Mouse (Mus musculus) layer of hippocampus, postnatal 25 days (tissue): ENCODE results near the gene Fkbp10. TPM values are rescaled to one million over a fixed set of nuclear protein-coding genes. Genes with fewer than 3 reads are reported as not detected.
A peak's percentile ranks its signal among the peaks of the same experiment; 100 is the strongest.

Source experiments
- DNase-seq, 2 experiments: peaks; one replicate each; pipeline ENCODE4 v3.0.0; 2022; ENCODE audit warnings: mixed read lengths in 2 of 2, low spot score in 1 of 2; ENCODE audit errors: extremely low spot score in 1 of 2
- total RNA-seq, 2 experiments: library from RNA; stranded (reverse); gene quantifications; 2 replicates each; pipeline ENCODE4 v1.2.3; 2021

Fkbp10 gene
- total RNA-seq, 2 experiments from 2014 or later = 6.8 to 7.4 TPM

GRCm38 (mm10) chr11:100408076-100408834 lies 7.2 kb upstream of the Fkbp10 start:
- peak; percentile 45 to 72 for DNase-seq

- DNase-seq = no peak
Observed at GRCm38 (mm10) chr11:100408835-100409462, 6.5 kb upstream of the Fkbp10 start.

- no peak for DNase-seq
Observed at GRCm38 (mm10) chr11:100409686-100410085, 5.8 kb upstream of the Fkbp10 start.

GRCm38 (mm10) chr11:100411736-100412135 lies 3.8 kb upstream of the Fkbp10 start:
- no peak for DNase-seq

DNA sequence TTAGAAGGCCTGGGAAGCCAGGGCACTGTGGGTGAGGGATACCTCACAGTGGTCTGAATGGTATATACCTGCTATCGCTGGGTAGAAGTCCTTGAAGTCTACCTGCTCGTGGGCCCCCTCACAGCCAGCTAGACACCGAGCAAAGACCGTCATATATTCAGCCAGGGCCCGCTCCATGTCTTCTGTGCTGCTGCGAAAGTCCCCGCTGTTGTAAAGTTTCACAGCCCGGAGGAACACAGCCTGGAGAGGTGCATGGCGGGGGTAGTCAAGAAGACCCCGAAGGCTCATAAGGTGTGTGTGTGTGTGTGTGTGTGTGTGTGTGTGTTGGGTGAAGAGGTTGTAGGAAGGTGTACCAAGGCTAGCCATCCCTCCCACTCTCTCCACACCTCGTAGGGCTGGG lies 2.0 kb upstream of the Fkbp10 start:
- no peak for DNase-seq

- peak; percentile 55 to 61 for DNase-seq
Observed at GRCm38 (mm10) chr11:100414021-100414913, 1.2 kb upstream of the Fkbp10 start, which contains the start of gene P3h4. Gene P3h4, minus strand, starts transcription at chr11:100414836.

GRCm38 (mm10) chr11:100421537-100421936 lies 6.0 kb downstream of the Fkbp10 start:
- no peak for DNase-seq

DNA sequence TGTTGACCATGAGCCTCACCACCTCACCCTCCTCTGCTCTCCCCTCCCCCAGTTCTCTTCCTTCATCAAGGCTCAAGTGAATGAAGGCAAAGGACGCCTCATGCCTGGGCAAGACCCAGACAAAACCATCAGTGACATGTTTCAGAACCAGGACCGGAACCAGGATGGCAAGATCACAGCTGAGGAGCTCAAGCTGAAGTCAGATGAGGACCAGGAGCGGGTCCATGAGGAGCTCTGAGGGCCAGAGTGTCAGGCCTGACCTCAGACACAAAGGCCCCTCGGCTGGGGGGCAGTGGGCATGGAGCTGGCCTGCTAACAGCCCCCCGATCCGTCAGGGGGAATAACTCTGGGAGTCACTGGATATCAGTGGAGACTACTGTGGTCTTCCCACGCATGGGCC lies 8.3 kb downstream of the Fkbp10 start:
- no peak for DNase-seq

GRCm38 (mm10) chr11:100425851-100426250 lies 10.4 kb downstream of the Fkbp10 start:
- DNase-seq = peak; percentile 50 to 79

- DNase-seq = no peak
Observed at GRCm38 (mm10) chr11:100426820-100427219, 11.3 kb downstream of the Fkbp10 start.

DNA sequence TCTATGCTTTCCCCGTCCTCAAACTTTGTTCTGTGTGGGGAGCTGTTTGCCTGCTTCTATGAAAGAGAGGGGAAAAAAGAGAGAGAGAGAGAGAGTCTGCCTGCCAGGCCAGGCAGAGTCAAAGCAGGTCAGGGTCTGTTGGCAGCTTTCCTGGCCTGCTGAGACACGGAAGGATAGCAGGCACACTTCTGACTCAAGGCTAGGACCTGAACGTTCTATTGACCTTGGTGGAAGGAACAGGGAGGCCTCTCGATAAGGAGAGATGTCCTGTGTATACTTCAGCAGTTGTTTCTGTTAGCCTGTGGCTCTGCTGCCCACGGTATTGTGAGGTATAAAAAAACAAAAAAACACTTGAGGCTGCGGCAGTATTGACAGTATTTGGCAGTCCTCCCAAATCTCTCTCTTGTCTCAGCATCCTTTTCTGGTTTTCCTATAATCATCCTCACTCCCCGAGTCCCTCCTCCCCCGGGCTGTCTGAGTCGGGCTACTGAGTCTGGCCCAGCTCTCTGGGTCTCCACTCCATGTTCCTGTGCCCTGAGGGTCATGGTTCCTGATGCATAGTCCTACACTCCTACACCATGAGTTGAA lies 13.2 kb downstream of the Fkbp10 start:
- DNase-seq = no peak

GRCm38 (mm10) chr11:100430052-100430451 lies 14.6 kb downstream of the Fkbp10 start:
- no peak for DNase-seq

DNA sequence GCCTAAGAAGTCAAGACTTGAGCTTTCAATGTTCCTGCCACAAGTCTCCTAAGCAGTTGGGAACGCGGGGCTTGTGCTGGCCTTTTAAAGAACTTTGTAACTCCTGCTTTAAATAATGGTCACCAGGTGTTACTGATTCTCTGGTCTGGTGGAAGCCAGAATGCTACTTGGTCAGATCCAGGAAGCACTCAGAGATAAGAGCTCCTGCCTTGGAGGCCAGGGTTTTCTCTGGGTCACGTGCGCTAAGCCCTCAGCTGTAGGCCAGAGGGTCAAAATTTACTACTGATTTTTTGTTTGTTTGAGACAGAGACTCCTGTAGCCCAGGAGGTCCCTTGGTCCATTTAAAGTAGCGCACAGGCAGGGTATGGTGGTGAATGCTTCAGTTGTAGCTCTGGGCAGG lies 16.5 kb downstream of the Fkbp10 start:
- no peak for DNase-seq

DNA sequence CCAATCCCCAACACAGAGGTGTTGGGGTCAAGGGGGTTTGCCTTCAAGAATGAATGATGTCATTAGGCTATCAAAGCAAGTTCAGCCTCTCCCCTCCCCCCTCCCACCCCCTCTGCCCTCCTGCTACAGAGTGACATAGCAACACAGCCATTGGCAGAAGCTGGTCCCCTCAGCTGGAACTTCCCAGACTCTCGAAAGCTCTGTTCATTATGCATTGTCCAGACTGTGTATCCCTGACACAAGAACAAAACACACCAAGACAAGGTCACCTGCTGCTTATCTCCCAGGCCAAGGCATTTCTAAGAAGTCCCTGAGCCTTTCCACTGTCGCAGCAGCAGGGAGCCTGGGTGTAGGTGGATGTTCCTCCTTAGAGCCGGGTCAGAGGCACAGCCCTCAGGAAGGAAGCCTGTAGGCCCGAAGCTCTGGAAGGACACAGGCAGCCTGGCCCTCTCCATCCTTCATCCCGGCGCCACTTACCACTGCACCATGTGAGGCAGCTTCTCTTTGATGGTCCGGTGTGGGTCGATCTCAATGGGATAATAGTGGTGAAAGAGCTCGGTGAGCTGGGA lies 20.3 kb downstream of the Fkbp10 start:
- DNase-seq = no peak

- no peak for DNase-seq
Observed at GRCm38 (mm10) chr11:100437901-100438300, 22.4 kb downstream of the Fkbp10 start.

DNA sequence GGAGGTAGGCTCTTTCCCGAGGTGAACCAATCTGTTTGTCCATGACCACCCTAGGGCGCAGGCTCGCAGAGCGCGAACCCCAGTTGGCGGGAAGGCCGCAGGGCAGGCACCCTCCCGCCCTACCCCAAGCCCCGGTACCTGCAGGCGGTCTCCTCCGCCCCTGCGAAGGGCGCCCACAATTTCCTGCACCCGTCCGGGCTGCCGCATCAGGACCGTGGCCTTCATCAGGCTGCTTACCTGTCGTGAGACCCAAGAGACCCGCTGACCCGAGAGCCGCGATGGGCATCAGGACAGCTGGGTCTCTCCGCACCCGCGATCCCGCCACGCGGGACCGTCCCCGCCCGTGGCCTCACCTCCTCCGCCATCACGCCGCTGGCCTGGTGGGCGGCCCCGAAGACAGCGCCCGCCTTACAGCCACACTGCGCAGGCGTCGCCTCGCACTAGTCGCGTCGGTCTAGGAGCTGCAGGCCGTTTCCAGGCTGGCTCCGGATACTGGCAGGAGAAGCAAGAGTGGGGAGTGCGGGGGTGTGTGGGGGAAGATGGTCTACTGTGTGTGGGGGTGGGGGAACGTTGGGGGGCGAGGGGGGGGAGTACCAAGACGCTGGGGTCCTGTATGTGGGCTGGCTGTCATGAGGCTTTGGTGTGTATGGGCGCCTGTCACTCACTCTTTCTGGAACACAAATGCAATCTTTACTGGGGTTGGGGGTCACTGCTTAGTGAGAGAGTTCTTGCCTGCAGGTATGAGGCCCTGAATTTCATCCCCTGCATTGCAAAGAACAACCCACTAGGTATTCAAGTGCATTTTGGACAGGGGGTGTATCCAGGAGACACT lies 25.4 kb downstream of the Fkbp10 start:
- peak; percentile 66 to 76 for DNase-seq

DNA sequence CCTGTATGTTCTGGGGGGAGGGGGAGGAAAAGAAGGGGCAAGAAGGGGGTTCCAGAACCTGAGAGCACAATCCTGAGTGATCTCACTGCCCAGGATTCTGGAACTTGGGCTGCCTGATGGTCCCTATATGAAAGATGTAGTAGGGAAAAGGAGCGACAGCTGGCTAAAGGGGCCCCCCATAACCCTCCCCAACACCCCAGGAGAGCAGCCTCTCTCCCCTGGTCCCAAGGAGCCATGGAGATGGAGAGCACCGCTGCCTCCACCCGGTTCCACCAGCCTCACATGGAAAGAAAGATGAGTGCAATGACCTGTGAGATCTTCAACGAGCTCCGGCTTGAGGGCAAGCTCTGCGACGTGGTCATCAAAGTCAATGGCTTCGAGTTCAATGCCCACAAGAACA lies 26.3 kb downstream of the Fkbp10 start, which contains the start of the genes Nt5c3b and Klhl10:
Gene Nt5c3b, minus strand, starts transcription at position 12 of the 400 bp plus-strand sequence.
Gene Klhl10, plus strand, starts transcription at position 121 of the 400 bp plus-strand sequence.
- no peak for DNase-seq

DNA sequence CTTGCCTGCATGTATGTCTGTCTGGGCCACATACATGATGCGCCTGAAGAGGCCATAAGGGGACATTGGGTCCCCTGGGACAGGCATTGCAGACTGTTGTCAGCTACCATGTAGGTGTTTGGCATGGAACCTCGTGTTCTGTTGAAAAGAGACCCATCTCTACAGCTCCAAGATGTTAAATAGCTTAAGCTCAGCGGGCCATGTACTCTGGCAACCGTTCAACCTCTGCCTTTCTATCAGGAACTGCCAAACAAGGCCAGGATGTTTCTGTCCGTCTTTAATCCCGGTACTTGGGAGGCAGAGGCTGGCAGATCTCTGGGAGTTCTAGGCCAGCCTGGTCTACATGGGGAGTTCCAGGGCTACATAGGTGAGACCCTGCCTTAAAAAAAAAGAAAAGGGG lies 27.1 kb downstream of the Fkbp10 start:
- DNase-seq = no peak

DNA sequence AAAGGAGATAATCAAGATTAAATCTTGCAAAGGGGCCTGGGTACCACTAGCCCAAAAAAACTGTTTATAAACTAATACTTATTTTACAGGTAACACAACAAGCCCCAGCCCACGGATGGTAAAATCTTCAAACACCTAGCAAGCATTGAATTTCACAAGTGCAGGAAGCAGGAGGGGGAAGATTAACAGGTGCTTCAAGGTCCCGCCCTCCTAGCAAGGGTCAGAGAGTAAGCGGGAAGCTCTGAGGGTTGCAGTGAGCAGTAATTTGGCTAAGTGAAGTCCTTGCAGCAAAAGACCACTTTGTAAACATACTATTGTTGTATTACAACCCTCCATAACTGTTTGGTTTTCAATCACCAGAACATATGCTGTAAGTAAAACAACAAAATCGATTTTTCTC lies 41.8 kb downstream of the Fkbp10 start:
- no peak for DNase-seq
